Mouse (Mus musculus): ENCODE results near the gene Eci1. TPM values are rescaled to one million over a fixed set of nuclear protein-coding genes. Genes with fewer than 3 reads are reported as not detected.
A peak's percentile ranks its signal among the peaks of the same experiment; 100 is the strongest.

The Eci1 gene
- polyA plus RNA-seq, 1 experiment from 2014 or later: 161 TPM

DNA sequence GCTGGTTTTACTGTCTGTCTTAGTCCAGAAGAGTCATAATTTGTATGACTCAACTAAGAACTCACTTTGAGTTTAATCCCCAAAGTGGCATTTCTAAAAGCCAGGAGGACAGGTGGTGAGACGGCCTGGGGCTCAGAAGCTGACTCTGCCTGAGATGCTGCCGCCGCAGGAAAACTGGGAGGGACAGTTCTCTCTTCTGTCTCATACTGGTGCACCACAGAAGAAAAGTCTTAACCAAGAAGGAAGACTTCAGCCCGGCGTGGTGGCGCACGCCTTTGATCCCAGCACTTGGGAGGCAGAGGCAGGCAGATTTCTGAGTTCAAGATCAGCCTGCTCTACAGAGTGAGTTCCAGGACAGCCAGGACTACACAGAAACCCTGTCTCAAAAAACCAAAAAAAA, 536 bp upstream of the Eci1 start:
- H3K9me3 ChIP-seq (ENCODE audit: control insufficient read depth, low read length): no peaks in the 10 kb centered on the region
- peaks cover 19% of the 10 kb centered on the region for H3K36me3 ChIP-seq (ENCODE audit: control insufficient read depth, insufficient read depth, low read length)
- H3K9ac ChIP-seq (ENCODE audit: low read depth, low read length): no peak overlapping the region
- H3K27ac ChIP-seq (ENCODE audit: low read length): peak overlapping the region; percentile 98
- peak; percentile 1; the same call in 1 of the 2 replicates for ATAC-seq
- H3K27me3 ChIP-seq (replicated peaks; ENCODE audit: control insufficient read depth, insufficient read depth, low read length): no peaks in the 10 kb centered on the region
- H3K4me1 ChIP-seq (ENCODE audit: control insufficient read depth, insufficient read depth, low read length): 0 out of 2 replicates have a peak, but pooled peaks cover 11% of the 10 kb centered on the region
- no peak overlapping the region for H3K4me3 ChIP-seq (ENCODE audit: low read length)
- WGBS: 82% methylated on average over 7 of the region's 7 CpGs
- H3K4me2 ChIP-seq (ENCODE audit: low read depth, low read length): peak overlapping the region; percentile 59; the same call in 1 of the 2 replicates

DNA sequence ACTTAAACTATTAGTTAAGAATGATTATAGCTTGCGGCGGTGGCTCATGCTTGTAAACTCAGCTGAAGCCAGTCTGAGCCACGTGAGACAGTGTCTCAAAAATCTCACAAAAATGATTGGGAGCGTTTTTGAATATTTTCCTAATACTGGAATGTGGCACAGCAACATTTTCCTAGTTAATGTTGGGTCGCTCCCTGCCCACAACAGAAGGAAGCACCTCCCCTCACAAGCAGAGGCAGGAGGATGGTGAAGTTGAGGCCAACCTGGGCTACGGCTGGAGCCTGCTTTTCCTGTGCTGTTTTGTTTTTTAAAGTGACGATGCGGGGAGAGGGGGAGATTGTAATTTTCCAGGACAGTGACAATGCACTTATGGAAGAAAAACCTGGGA, 723 bp downstream of the Eci1 start:
- WGBS: 3% methylated on average over 8 of the region's 8 CpGs
- ATAC-seq: 0 out of 2 replicates have a peak, but pooled peaks have one; percentile 21

DNA sequence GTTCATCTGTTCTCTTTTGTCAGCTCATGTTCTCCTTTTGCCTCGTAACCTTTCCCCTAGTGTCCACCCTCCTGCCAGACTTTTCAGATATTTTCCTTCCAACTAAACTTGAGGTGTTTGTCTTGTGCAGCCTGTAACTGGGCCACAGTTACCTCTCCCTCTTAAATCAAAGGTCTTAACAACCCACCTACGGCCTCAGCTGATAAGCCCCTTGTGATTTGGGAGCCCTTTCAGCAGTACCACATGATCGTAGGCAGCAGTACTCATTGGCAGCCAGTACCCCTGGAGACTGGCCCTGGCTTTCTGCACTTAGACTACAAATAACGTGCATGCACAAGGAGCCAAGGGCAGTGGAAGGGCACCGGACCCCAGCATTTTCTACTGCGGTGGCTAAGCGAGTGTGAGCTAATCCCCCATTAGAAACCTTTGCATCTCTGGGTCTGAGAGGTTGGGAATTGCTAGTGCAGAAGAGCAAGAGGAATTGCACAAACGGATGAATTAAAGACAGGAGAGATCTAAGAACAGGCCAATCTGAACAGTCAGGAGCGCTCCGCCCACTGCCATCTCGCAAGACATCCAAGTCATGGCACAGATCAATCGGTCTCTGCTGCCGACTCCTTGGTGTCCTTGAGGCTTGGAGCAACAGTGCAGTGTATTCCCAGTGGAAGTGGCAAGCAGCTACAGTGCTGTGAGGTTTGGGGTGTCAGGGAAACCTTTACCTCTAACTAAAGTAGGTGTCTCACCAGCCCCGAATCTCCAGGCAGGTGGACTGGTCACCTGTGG, 3.0 kb downstream of the Eci1 start:
- H3K9me3 ChIP-seq (ENCODE audit: control insufficient read depth, low read length): no peaks in the 10 kb centered on the region
- no peak for ATAC-seq
- WGBS: 79% methylated on average over 14 of the region's 14 CpGs
- H3K36me3 ChIP-seq (ENCODE audit: control insufficient read depth, insufficient read depth, low read length): peaks cover 6% of the 10 kb centered on the region
- H3K4me3 ChIP-seq (ENCODE audit: low read length): no peak overlapping the region
- no peaks in the 10 kb centered on the region for H3K27me3 ChIP-seq (replicated peaks; ENCODE audit: control insufficient read depth, insufficient read depth, low read length)
- 0 out of 2 replicates have a peak, but pooled peaks cover 11% of the 10 kb centered on the region for H3K4me1 ChIP-seq (ENCODE audit: control insufficient read depth, insufficient read depth, low read length)
- H3K9ac ChIP-seq (ENCODE audit: low read depth, low read length): no peak overlapping the region
- H3K27ac ChIP-seq (ENCODE audit: low read length): no peak overlapping the region
- H3K4me2 ChIP-seq (ENCODE audit: low read depth, low read length): no peak overlapping the region

More for the DNA sequence above, 723 bp downstream of the Eci1 start:
- Histone ChIP-seq H3K36me3 (ENCODE audit: control insufficient read depth, insufficient read depth, low read length) (peaks cover 17% of the 10 kb centered on the region), H3K27me3 (replicated peaks; ENCODE audit: control insufficient read depth, insufficient read depth, low read length) (no peaks in the 10 kb centered on the region), H3K4me2 (ENCODE audit: low read depth, low read length) (peak overlapping the region; percentile 59), H3K4me1 (ENCODE audit: control insufficient read depth, insufficient read depth, low read length) (0 out of 2 replicates have a peak, but pooled peaks cover 11% of the 10 kb centered on the region), H3K9me3 (ENCODE audit: control insufficient read depth, low read length) (no peaks in the 10 kb centered on the region), H3K4me3 (ENCODE audit: low read length) (peak overlapping the region; percentile 85), H3K27ac (ENCODE audit: low read length) (peak overlapping the region; percentile 98), H3K9ac (ENCODE audit: low read depth, low read length) (peak overlapping the region; percentile 97)

DNA sequence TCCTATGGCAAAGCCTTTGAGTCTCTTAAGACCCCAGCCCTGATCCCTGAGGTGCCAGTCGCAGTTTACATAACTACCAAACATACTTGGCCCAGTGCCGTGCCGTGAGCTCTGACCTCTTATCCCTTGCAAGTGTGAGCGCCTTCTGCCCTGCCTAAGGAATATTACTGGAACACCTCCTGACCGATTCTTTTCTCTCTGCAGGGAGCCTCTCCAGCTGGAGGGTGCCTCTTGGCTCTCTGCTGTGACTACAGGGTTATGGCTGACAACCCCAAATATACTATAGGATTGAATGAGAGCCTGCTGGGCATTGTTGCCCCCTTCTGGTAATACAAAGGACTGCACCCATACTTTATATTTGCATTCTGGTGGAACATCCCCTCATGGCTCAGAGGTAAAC, 10.6 kb downstream of the Eci1 start:
- Histone ChIP-seq H3K9me3 (ENCODE audit: control insufficient read depth, low read length) (no peaks in the 10 kb centered on the region), H3K9ac (ENCODE audit: low read depth, low read length) (no peak overlapping the region), H3K27ac (ENCODE audit: low read length) (no peak overlapping the region), H3K4me1 (ENCODE audit: control insufficient read depth, insufficient read depth, low read length) (no peaks in the 10 kb centered on the region), H3K4me3 (ENCODE audit: low read length) (no peak overlapping the region), H3K36me3 (ENCODE audit: control insufficient read depth, insufficient read depth, low read length) (peaks cover 22% of the 10 kb centered on the region), H3K27me3 (replicated peaks; ENCODE audit: control insufficient read depth, insufficient read depth, low read length) (no peaks in the 10 kb centered on the region), H3K4me2 (ENCODE audit: low read depth, low read length) (no peak overlapping the region)
- 71% methylated on average over 5 of the region's 5 CpGs for WGBS
- ATAC-seq: 0 out of 2 replicates have a peak, but pooled peaks have one; percentile 11

DNA sequence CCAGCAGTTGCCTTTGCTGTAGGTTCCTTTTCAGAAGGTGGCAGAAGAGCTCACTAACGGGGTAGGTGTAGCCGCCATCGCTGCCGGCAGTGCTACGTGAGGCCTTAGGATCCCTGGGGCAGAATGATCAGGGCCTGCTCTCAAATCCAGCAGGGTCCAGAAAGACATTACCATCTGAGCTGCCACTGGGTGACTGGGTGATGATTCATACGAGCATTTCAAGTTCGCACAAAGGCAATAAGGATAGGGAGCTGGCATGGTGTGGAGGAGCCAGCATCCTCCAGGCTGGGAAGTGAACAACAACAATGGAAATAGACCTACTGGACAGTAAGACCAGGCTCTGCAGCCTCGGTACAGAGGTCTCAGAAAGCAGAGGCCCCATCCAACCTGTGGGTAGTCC, 13.9 kb downstream of the Eci1 start:
- no peak for ATAC-seq
- H3K4me1 ChIP-seq (ENCODE audit: control insufficient read depth, insufficient read depth, low read length): no peaks in the 10 kb centered on the region
- no peak overlapping the region for H3K4me3 ChIP-seq (ENCODE audit: low read length)
- H3K4me2 ChIP-seq (ENCODE audit: low read depth, low read length): no peak overlapping the region
- peaks cover 29% of the 10 kb centered on the region for H3K36me3 ChIP-seq (ENCODE audit: control insufficient read depth, insufficient read depth, low read length)
- H3K27ac ChIP-seq (ENCODE audit: low read length): no peak overlapping the region
- no peaks in the 10 kb centered on the region for H3K9me3 ChIP-seq (ENCODE audit: control insufficient read depth, low read length)
- H3K27me3 ChIP-seq (replicated peaks; ENCODE audit: control insufficient read depth, insufficient read depth, low read length): no peaks in the 10 kb centered on the region
- 87% methylated on average over 8 of the region's 8 CpGs for WGBS
- H3K9ac ChIP-seq (ENCODE audit: low read depth, low read length): no peak overlapping the region

DNA sequence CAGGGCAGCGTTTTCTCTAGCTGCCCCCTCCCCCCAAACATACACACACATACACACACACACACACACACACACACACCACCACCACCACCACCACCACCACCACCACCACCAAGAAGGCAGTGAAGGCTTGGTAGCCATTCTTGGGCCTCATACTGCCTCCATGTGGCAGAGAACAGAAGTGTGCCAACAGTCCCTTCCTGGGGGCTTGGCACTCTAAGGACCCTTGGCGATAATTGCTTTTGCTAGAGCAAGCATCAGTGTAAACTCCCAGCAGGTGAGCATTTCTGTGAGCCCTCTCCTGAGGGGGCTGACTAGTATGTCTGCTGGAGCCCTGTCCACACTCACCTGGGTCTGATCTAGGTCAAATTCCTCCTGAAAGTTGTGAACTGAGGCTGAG, 14.7 kb downstream of the Eci1 start:
- Histone ChIP-seq H3K27ac (ENCODE audit: low read length) (no peak overlapping the region), H3K27me3 (replicated peaks; ENCODE audit: control insufficient read depth, insufficient read depth, low read length) (no peaks in the 10 kb centered on the region), H3K9ac (ENCODE audit: low read depth, low read length) (no peak overlapping the region), H3K4me2 (ENCODE audit: low read depth, low read length) (no peak overlapping the region), H3K4me1 (ENCODE audit: control insufficient read depth, insufficient read depth, low read length) (no peaks in the 10 kb centered on the region), H3K36me3 (ENCODE audit: control insufficient read depth, insufficient read depth, low read length) (peaks cover 31% of the 10 kb centered on the region), H3K9me3 (ENCODE audit: control insufficient read depth, low read length) (no peaks in the 10 kb centered on the region), H3K4me3 (ENCODE audit: low read length) (no peak overlapping the region)
- ATAC-seq: no peak
- WGBS: 33% methylated on average over 2 of the region's 2 CpGs

DNA sequence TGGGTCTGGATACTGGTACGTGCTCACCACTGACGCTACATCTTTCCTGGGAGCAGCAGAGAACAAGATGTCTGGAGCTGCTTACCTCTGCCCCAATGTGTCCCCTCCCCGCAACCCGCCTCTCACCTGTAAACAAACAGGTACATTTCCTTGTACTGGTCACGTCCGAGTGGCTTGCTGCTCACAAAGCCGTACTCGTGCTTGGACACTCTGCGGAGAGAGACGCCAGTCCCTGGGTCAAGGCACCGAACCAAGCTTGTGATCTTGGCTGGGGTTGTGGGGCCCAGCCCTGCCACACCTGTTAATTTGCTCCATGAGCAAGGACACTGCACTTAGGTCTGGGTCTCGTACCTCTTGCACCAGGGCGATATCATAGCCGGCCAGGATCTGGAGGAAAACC, 15.7 kb downstream of the Eci1 start:
- H3K9ac ChIP-seq (ENCODE audit: low read depth, low read length): no peak overlapping the region
- H3K4me2 ChIP-seq (ENCODE audit: low read depth, low read length): no peak overlapping the region
- WGBS: 80% methylated on average over 14 of the region's 14 CpGs
- H3K4me1 ChIP-seq (ENCODE audit: control insufficient read depth, insufficient read depth, low read length): no peaks in the 10 kb centered on the region
- H3K4me3 ChIP-seq (ENCODE audit: low read length): no peak overlapping the region
- ATAC-seq: peak; percentile 29
- peaks cover 36% of the 10 kb centered on the region for H3K36me3 ChIP-seq (ENCODE audit: control insufficient read depth, insufficient read depth, low read length)
- no peak overlapping the region for H3K27ac ChIP-seq (ENCODE audit: low read length)
- no peaks in the 10 kb centered on the region for H3K27me3 ChIP-seq (replicated peaks; ENCODE audit: control insufficient read depth, insufficient read depth, low read length)
- H3K9me3 ChIP-seq (ENCODE audit: control insufficient read depth, low read length): no peaks in the 10 kb centered on the region

DNA sequence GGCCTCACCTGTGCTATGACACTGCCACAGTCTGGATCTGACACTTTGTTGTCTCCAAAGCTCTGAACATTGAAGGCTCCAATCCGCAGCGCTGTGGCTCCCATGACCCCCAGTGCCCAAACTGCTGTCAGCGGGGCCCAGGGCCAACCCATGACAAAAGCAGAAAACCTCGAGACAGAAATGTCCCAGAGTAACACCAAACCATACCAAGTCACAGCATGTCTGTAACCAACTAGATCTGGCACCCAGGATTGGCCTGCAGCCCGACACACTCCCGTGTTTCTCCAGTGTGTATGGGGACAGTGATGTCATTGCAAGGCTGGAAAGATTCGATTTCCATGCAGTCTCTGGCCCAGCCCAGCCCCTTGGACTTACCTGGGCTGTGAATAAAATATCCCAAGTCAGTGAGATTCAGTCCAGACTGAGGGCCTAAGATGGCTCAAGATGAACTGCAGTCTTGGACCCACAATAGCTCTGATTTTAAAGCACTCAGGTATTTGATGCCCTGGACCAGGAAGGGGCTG, 16.3 kb downstream of the Eci1 start, which contains the start of gene Dnase1l2:
Gene Dnase1l2 (minus strand): TSS at position 474 of the 524 bp plus-strand sequence.
- H3K4me2 ChIP-seq (ENCODE audit: low read depth, low read length): no peak within 1 kb of the TSS
- no peak for ATAC-seq
- no peak within 1 kb of the TSS for H3K27ac ChIP-seq (ENCODE audit: low read length)
- H3K9ac ChIP-seq (ENCODE audit: low read depth, low read length): no peak within 1 kb of the TSS
- H3K9me3 ChIP-seq (ENCODE audit: control insufficient read depth, low read length): no peaks in the 10 kb centered on the region
- H3K36me3 ChIP-seq (ENCODE audit: control insufficient read depth, insufficient read depth, low read length): peaks cover 37% of the 10 kb centered on the region
- no peaks in the 10 kb centered on the region for H3K4me1 ChIP-seq (ENCODE audit: control insufficient read depth, insufficient read depth, low read length)
- WGBS: 81% methylated on average over 7 of the region's 7 CpGs
- H3K4me3 ChIP-seq (ENCODE audit: low read length): no peak within 1 kb of the TSS
- H3K27me3 ChIP-seq (replicated peaks; ENCODE audit: control insufficient read depth, insufficient read depth, low read length): no peaks in the 10 kb centered on the region

DNA sequence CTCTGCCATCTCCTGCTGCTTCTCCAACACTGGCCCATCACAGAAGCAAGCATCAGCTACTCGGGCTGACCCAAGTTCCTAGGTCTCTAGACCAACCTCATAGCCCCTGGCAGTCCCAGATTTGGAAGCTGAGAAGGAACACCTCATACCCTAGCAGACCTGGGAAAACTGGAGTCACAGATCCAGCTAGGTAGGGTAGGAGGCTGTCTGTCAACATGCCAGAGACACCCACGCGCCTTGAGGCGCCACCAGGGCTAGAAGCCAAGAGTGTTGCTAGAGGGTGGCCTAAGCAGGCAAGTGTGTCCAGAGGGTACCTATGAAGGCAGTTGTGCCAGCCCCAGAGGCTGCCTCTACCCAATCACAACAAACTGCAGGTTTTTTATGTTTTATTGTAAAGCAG, 17.0 kb downstream of the Eci1 start:
- 88% methylated on average over 4 of the region's 4 CpGs for WGBS
- no peak for ATAC-seq
- Histone ChIP-seq H3K4me2 (ENCODE audit: low read depth, low read length) (no peak overlapping the region), H3K27me3 (replicated peaks; ENCODE audit: control insufficient read depth, insufficient read depth, low read length) (no peaks in the 10 kb centered on the region), H3K9me3 (ENCODE audit: control insufficient read depth, low read length) (no peaks in the 10 kb centered on the region), H3K36me3 (ENCODE audit: control insufficient read depth, insufficient read depth, low read length) (peaks cover 37% of the 10 kb centered on the region), H3K4me1 (ENCODE audit: control insufficient read depth, insufficient read depth, low read length) (no peaks in the 10 kb centered on the region), H3K27ac (ENCODE audit: low read length) (no peak overlapping the region), H3K9ac (ENCODE audit: low read depth, low read length) (no peak overlapping the region), H3K4me3 (ENCODE audit: low read length) (no peak overlapping the region)
